Mouse (Mus musculus) granulocyte monocyte progenitor cell, adult 5-6 weeks (primary cell): ENCODE measurements around the gene Ints11. TPM values are rescaled to one million over a fixed set of nuclear protein-coding genes. Genes with fewer than 3 reads are reported as not detected.

ENCODE experiments used
- ATAC-seq: replicated peaks from 2 replicates; pipeline ENCODE4 v1.8.0; 2016; ENCODE audit warnings: mild to moderate bottlenecking, moderate TSS enrichment, inconsistent platforms; ENCODE audit not compliant: poor library complexity, severe bottlenecking
- total RNA-seq, 2 experiments: library from RNA; stranded (forward) in 1 of 2; stranded (reverse) in 1 of 2; fragments of 200-712, 200-1000 nt in 1 of 2; fragments of >200 nt in 1 of 2; fragmentation: Nextera tagmentation in 1 of 2; gene quantifications; 2 replicates each; pipeline ENCODE4 v1.2.3; 2014 to 2017

Gene Ints11
- 49.0 and 64.7 TPM in 2 replicates for total RNA-seq (2014; fragmentation: Nextera tagmentation)
- total RNA-seq (2017), result 34.7 and 37.9 TPM in 2 replicates

DNA sequence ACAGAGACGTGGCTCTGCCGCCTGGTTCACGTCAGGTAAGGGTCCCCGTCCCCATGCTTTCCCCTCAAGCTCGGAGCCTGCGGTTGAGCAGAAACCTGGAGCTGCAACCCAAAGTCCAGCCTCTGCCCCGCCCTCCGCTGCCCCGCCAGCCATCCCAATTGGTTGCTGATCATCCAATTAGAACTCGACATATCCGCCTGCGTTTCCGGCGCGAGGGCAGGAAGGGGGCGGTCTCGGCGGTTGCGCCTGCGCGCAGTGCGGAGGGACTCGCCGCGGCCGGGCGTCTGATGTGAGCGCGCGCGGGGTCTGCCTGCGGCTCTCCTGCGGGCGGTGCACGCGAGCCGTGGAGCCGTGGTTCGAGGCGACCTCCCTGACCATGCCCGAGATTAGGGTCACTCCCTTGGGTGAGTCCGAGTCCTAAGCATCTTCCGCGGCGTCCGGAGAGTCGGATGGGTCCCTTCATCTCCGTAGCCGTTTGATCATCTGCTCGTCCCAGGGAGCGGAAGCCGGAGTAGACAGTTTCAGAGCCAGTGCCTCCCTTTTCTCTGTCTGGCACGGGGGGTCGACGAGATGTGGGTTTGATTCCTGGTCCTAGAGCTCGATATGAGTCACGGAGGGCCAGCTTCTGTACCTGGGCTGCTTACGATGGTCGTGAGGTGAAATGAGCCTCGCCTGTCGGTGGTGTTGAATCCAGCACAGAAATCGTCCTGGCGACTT lies at the start of gene Ints11, which contains the start of gene Cptp:
Gene Ints11, plus strand, starts transcription at position 230 of the 717 bp plus-strand sequence.
Gene Cptp, minus strand, starts transcription at position 124 of the 717 bp plus-strand sequence.
- ATAC-seq, result peak; percentile 95

DNA sequence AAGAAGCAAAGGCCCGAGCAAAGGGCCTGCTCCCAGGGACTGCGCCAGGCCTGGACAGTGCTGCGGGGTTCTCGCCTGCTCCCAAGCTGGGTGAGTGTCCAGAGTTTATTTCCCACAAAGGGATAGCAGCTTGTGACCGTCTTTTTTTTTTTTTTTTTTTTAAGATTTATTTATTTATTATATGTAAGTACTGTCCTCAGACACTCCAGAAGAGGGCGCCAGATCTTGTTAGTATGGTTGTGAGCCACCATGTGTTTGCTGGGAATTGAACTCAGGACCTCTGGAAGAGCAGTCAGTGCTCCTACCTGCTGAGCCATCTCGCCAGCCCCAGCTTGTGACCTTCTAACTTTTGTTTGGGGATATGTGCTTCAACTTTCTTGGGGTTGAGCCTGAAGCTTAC lies 48.3 kb upstream of the Ints11 start:
- ATAC-seq, result 0 out of 2 replicates have a peak, but pooled peaks have one; percentile 22

DNA sequence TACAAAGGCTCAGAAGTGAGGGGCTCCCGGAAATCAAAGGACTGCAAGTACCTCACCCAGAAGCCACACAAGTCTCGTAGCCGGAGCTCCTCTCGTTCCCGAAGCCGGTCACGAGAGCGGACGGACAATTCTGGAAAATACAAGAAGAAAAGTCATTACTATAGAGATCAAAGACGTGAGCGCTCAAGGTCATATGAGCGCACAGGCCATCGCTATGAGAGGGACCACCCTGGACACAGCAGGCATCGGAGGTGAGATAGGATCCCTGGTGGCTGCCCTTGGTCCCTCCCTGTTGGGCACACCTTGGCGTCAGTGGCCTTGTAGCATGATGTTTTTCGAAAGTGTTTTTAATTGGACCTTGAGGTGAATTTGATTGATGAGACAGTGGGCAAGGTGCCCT lies 45.9 kb upstream of the Ints11 start:
- ATAC-seq, result no peak

DNA sequence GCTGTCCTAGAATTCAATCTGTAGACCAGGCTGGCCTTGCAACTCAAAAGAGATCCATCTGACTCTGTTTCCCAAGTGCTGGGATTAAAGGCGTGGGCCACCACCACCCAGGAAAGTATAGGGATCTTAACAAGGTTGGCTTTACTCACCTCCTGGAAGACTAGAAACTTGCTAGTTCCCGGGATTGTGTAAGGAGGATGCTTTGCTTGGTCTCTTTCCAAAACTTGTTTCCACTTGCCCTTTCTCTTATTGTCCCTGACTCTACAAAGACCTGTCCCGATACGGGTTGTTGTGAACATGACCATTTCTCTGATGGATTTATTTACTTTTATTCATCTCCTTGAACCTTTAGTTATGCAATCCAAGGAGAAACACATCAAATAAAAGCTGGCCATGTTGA lies 39.5 kb upstream of the Ints11 start:
- ATAC-seq, result no peak

DNA sequence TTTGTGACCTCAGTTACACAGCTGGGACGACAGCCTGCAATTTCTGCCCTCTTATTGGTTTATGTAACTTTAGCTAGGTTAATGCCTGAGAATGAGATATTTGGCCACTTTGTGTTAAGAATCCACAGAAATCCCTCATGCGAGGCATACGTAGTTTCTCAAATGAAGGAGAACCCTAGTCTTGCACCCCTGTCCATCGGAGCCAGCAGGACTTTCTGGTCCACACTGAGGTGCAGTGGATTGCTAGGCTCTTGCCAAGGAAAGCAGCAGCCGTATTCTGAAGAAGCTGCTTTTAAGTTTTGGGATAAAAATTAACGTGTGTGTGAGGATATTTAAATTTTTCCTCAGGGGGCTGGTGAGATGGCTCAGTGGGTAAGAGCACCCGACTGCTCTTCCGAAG lies 38.8 kb upstream of the Ints11 start:
- no peak for ATAC-seq

DNA sequence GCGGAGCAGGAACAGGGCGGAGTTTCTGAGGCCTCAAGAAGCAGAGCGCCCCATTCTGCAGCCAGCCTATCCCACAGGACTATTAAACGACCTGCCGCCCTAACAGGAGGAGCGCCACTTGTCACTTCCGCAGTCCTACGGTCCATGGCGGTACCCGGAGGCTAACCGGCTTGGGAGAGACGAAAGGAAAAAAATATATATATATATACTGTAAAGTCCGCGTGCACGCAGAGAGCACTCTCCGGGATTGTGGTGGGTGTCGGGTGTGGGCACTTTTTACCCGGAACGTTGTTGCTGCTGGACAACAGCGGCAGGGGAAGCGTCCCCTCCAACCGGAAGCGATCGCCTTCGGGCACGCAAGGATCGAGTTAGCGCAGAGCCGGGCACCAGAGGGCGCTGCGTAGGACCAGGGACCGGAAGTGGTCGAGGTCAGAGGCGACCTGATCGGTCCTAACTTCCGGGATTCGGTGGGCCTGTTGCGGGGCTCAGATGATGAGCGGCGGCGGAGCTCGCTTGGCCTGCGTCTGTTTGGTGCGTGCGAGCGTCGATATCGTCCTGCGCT lies 38.1 kb upstream of the Ints11 start, which contains the start of gene Aurkaip1:
Gene Aurkaip1, plus strand, starts transcription at position 68 of the 562 bp plus-strand sequence.
- ATAC-seq, result peak; percentile 84

DNA sequence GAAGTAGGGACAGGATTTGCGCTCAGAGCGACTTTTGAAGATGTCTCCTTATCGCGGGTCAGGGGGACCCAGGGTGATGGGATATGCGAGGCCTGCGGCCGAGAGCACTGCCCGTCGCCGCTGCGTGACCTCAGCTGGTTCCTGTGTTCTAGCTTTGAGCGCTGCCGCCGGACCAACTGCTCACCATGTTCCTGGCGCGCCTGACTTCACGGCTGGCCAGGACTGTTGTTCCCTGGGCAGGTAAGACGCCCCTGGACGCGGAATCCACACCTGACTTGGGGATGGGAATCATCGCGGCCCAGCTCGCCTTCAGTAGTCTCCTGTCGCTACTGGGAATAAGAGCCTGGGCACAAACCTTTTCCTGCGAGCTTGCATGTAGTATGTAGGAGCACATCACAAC lies 37.5 kb upstream of the Ints11 start:
- no peak; the same call in 1 of the 2 replicates for ATAC-seq

- no peak for ATAC-seq
Measured at GRCm38 (mm10) chr4:155832321-155832720, 37.0 kb upstream of the Ints11 start.

DNA sequence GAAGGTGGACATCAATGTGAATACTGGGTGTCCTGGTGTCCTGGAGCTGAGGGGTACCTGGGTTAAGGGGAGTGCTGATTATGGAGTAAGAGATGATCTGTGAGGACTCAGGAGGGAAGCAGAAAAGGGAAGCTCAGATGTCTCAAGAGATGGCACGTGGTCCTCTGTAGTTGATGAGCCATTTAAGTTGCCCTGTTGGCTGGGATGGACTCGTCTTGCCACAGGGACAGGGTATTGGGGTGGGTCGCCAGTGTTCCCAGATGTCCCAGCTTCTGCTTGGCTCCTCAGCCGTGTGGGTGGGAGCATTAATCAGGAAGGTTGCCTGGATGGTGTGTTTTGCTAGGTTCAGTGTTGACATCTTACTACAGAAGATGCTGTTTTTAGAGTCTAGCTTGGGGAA lies 36.1 kb upstream of the Ints11 start:
- ATAC-seq, result 0 out of 2 replicates have a peak, but pooled peaks have one; percentile 8

DNA sequence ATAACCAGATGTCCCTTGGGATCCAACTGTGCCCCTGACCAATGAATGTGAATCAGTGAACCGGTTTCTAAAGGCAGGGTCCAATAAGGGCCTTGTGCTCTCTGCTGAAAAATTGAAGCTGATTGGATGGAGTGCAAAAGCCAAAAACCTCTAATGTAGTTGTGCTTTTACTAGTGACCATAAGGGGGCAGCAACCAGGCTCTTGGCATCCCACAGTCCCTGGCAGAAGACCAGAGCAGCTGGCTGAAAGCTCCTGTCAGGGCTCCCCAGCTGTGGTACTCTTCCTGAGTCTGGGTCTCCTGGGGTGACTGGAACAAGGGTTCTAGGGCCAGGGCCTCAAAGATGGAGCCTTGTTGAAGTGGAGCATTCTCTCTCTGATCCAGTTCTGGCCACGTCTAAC lies 35.5 kb upstream of the Ints11 start:
- ATAC-seq, result peak; percentile 42

- ATAC-seq, result peak; percentile 36
Measured at GRCm38 (mm10) chr4:155837404-155838010, 31.8 kb upstream of the Ints11 start.

DNA sequence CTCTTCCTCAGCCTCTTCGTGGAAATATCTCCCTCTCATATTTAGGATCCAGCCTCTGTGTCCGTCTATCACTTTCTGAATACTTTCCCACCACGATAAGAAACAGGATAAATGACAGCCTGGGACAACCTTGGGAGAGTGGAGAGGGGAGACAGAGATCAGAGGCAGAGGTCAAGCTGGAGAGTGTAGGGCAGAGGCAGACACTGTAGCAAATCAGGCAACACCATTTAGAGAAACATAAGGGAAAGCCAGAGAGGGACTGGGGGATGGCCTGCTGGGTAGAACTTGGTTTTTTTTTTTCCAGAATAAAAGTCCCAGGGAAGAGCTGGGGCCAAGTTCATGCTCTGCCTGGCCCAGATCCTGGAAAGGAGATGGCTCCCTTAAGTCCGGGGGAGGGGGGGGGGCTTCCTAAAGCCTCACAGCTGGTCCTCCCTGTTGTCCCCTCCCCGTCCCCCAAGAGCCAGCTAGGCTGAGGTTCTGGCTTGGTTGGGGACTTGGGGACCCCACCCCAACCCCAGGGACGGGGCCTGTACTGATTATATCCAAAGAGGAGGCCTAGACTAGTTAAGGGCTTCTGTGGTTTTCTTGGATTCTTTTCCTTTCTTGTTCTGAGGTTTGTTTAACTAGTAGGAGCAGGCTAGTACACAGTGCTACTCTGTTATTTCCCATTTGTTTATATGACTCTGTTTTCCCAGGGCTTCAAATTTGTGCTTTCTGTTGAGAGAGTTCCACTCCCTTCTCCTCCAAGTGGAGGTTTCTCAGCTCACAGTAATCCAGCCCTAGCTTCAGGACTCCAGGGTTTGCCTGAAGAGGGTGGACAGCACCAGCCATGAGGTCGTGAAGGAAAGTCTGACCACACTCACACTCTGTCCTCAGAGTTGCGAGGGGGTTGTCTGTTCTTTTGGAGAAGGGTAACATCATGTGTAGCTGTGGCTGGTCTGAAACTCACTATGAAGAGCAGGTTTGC lies 30.9 kb upstream of the Ints11 start:
- ATAC-seq, result no peak

DNA sequence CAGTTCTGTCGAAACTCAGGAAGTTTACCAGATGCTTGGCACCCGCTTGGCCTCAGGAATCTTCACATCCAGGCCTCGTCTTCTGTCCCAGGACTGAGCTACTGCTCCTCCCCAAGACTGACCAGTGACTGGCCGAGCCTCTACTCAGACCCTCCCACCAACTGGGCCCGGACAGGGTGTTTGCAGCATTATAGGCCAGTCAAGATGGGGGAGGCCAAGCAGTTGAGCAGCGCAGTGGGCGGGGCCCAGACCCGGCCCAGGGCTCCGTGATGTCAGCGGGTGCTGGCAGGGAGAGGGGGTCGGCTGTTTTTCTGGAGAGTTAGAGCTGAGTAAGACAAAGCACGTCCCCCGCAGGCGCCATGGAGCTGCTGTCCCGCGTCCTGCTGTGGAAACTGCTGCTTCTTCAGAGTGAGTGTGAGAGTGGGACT lies 29.8 kb upstream of the Ints11 start, which contains the start of gene Mxra8:
Gene Mxra8, plus strand, starts transcription at position 198 of the 428 bp plus-strand sequence.
- no peak for ATAC-seq

DNA sequence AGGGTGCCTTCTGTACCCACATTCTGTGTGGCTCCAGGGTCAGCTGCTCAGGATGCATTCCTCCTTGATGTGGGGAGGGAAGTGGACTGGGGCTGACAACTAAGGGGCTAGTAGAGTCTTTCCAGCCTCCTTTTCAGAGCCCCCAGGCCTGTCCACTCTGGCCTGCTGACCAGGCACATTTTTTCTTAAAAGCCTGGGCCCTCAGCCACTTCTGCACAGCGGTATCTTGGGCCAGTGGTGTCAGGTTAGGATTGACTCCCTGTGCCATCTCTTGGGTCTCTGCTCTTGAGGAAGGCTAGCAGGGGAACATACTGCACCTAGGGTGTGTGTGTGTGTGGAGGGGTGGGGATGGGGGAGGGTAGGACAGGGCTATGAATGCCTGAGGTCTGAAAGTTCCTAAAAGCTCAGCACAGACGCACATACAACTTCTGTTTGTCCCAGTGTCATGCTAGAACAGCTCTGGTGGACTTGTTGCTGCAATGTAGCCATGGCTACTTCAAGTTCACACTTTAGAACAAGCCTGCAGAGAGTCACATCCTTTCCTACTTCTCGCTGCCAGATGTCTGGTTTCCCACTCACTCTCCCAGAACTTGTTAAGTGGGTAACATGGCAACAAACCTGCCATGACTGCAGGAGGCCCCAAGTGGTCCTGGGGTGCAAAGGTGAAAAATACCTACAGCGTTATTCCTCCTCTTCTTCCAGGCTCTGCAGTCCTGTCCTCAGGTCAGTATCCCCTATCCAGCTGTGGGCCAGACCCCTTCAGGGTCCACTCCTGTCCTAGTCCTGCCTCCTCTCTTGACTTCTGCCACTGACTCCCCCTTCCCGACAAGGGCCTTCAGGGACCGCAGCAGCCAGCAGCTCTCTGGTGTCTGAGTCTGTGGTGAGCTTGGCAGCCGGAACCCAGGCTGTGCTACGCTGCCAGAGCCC lies 29.0 kb upstream of the Ints11 start:
- no peak for ATAC-seq

- ATAC-seq, result peak; percentile 65
Measured at GRCm38 (mm10) chr4:155841003-155841454, 28.3 kb upstream of the Ints11 start.

DNA sequence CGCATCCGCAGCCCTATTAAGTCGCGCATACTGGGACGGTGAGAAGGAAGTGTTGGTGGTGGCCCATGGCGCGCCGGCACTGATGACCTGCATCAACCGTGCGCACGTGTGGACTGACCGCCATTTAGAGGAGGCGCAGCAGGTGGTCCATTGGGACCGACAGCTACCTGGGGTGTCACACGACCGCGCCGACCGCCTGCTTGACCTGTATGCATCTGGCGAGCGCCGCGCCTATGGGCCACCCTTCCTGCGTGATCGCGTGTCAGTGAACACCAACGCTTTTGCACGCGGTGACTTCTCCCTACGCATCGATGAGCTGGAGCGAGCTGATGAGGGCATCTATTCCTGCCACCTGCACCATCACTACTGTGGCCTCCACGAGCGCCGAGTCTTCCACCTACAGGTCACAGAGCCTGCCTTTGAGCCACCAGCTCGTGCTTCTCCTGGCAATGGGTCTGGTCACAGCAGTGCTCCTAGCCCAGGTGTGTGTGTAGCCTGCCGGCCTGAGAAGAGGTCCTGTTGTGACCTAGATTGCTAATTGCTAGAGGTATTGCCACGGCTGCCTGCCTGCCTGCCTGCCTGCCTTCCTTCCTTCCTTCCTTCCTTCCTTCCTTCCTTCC lies 27.6 kb upstream of the Ints11 start:
- 0 out of 2 replicates have a peak, but pooled peaks have one; percentile 1 for ATAC-seq

GRCm38 (mm10) chr4:155843231-155843630 lies 26.1 kb upstream of the Ints11 start:
- ATAC-seq, result no peak

DNA sequence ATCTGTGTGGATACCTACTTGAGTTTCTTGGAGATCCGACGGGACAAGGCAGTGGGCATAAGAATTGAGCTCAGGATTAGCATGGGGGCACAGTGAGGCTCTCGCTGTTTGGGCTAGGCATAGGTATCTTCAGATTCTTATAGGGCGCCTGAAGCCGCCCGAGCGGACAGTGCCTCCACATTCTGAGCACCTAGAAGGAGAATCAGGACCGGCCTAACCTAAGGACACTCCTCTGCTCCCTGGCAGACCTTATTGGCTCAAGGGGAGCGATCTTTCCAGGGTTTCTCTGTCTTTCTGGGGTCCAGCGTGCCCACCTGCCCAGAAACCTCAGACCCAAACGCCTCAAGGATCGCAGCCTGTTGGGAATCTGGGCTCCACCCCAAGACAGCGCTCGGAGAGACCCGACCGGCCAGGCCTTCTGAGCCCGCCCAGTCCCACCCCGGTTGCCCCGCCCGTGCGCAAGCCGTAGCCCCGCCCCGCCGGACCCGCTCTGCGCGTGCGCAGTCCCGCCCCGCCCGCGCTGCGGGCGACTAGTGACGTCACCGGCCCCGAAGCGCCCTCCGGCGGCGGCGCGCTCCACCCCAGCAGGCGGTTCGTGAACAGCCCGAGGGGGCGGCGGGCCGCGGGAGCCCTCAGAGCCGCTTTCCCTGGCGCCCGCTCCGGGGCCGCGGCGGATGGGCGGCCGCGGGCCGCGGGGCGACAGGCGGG lies 22.3 kb upstream of the Ints11 start, which contains the start of gene Dvl1:
Gene Dvl1, plus strand, starts transcription at position 532 of the 708 bp plus-strand sequence.
- ATAC-seq, result peak; percentile 75
